8 mouse cellular contexts compared by ENCODE assay signal in the genomic region with DNA sequence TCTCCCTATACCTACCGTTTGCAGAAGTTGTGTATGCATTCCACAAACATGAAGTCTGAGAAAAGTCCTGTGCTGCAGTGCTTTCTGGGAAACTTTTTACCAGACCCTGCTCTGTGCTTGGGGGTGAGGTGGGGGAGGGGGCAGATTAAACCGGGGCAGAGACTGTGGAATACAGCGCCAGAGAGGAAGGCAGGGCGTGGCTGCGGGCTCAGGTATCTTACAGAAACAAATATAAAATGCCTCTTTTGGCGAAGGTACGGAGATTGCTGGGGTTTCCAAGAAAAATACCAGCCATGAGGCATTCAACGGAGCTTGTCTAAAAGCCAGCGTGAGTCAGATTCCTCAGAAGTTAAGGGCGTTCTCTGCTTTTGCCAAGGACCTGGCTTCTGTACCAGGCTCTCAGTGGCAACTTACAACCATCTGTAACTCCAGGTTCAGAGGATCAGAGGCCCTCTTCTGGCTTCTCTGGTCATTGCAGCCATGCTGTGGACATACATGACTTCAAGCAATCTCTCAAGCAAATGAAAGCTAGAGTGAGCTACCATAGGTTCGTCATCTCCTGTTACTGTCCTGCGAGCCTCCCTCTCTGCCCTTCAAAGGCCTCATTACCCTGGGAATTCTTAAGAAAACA. TPM values are rescaled to one million over a fixed set of nuclear protein-coding genes. Genes with fewer than 3 reads are reported as not detected.
DNase-seq lines count a peak whose midpoint lies in the region; ATAC-seq and TF ChIP-seq lines count a peak whose summit lies in the region.

No protein-coding gene starts in this region.

- TF ChIP-seq EP300 in stomach, postnatal 0 days (optimal IDR thresholded peaks at IDR 0.05): no peak

- H3K4me1 ChIP-seq in liver, embryonic 15.5 days (replicated peaks): peaks cover 26% of the 10 kb centered on the region
- peaks cover 2% of the 10 kb centered on the region; the same call in 1 of the 2 replicates for H3K4me1 ChIP-seq in stomach, postnatal 0 days (replicated peaks; ENCODE audit: control insufficient read depth, insufficient read depth)

- no peak overlapping the region for H3K9ac ChIP-seq in liver, embryonic 15.5 days
- no peak overlapping the region for H3K9ac ChIP-seq in stomach, postnatal 0 days (ENCODE audit: low read length)

- no peak for ATAC-seq in liver, embryonic 15.5 days (ENCODE audit: insufficient read depth)
- ATAC-seq in stomach, postnatal 0 days (ENCODE audit: low FRiP score, low TSS enrichment): peak; percentile 27
- ATAC-seq in erythroblast, adult 5-6 weeks (replicated peaks; ENCODE audit: low FRiP score, poor library complexity, severe bottlenecking): no peak

- WGBS in liver, embryonic 15.5 days (ENCODE audit: insufficient replicate concordance): 61% methylated on average over 12 of the region's 12 CpGs
- 63% methylated on average over 12 of the region's 12 CpGs for WGBS in stomach, postnatal 0 days

- H3K4me2 ChIP-seq in liver, embryonic 15.5 days: peak overlapping the region; percentile 84; the same call in 1 of the 2 replicates
- H3K4me2 ChIP-seq in stomach, postnatal 0 days (replicated peaks; ENCODE audit: low read depth): no peak overlapping the region

- no peak overlapping the region for H3K27ac ChIP-seq in liver, embryonic 15.5 days (replicated peaks)
- H3K27ac ChIP-seq in stomach, postnatal 0 days (replicated peaks): peak overlapping the region; percentile 45

- H3K9me3 ChIP-seq in liver, embryonic 15.5 days (replicated peaks): no peaks in the 10 kb centered on the region
- no peaks in the 10 kb centered on the region for H3K9me3 ChIP-seq in stomach, postnatal 0 days (ENCODE audit: control insufficient read depth, low read length)

- H3K27me3 ChIP-seq in liver, embryonic 15.5 days: peaks cover 48% of the 10 kb centered on the region
- no peaks in the 10 kb centered on the region for H3K27me3 ChIP-seq in stomach, postnatal 0 days (ENCODE audit: control insufficient read depth, insufficient read depth, low read length)

- no peak overlapping the region for H3K4me3 ChIP-seq in liver, embryonic 15.5 days (replicated peaks)
- H3K4me3 ChIP-seq in stomach, postnatal 0 days (ENCODE audit: low read depth, low read length): no peak overlapping the region; the same call in 1 of the 2 replicates

- peak; percentile 66 for TF ChIP-seq CTCF in stomach, postnatal 0 days (IDR thresholded peaks at IDR 0.05; ENCODE audit: low read depth)

- H3K36me3 ChIP-seq in liver, embryonic 15.5 days (replicated peaks): no peaks in the 10 kb centered on the region
- no peaks in the 10 kb centered on the region for H3K36me3 ChIP-seq in stomach, postnatal 0 days (ENCODE audit: control insufficient read depth, insufficient read depth, low read length)

- peak; percentile 93 for DNase-seq in heart, adult 11 months
- DNase-seq in heart, adult 9 months (ENCODE audit: low spot score in 2 of 2): no peak
- peak; percentile 29 to 68 for DNase-seq in CD8-positive naive resting alpha-beta T cell, adult 2 months (ENCODE audit: low read depth in 2 of 2, low spot score in 2 of 2)
- peak; percentile 43 for DNase-seq in c-Kit-positive CD71-positive TER-119-positive erythroid progenitor cells, embryonic 14.5 days (ENCODE audit: low spot score)
- DNase-seq in heart, postnatal 4 days: peak; percentile 58
- peak; percentile 83 for DNase-seq in stomach, postnatal 0 days (ENCODE audit: low spot score)

RNA-seq across cellular contexts. Expression of a gene that starts 1.3 kb away (rescaled TPM):
- total RNA-seq in heart, postnatal 4 days (2021): 10 to 100 TPM; 70.1 to 72.6 TPM
- 0.62 and 0.96 TPM in 2 replicates for polyA plus RNA-seq in liver, embryonic 15.5 days (2015; fragmentation: Nextera tagmentation; extraction: Ambion mirVana)
- polyA plus RNA-seq in stomach, postnatal 0 days (2015; fragmentation: Nextera tagmentation; extraction: Ambion mirVana): 3.1 and 3.6 TPM in 2 replicates
- 0.38 and 1.9 TPM in 2 replicates for total RNA-seq in erythroblast, adult 5-6 weeks (2015; ENCODE audit: low replicate concordance)
- 1.2 and 2.6 TPM in 2 replicates for total RNA-seq in erythroblast, adult 5-6 weeks (2017; ENCODE audit: low replicate concordance)

Comparison
In these comparisons a context has a peak if more than half of its experiments do, and no peak if none do; other contexts are left out.
1. DNase-seq: peak in heart, adult 11 months (single experiment), CD8-positive naive resting alpha-beta T cell, adult 2 months (2 of 2), c-Kit-positive CD71-positive TER-119-positive erythroid progenitor cells, embryonic 14.5 days (single experiment), heart, postnatal 4 days (single experiment) and stomach, postnatal 0 days (single experiment); none in heart, adult 9 months (0 of 2).
2. RNA of a gene that starts 1.3 kb away (total RNA-seq): 70.1 to 72.6 TPM in heart, postnatal 4 days; 0.38 to 2.6 TPM in erythroblast, adult 5-6 weeks; every median in the first group is over 10 times any median in the second.